Mouse (Mus musculus) heart, adult 18-20 months (tissue): ENCODE measurements around the gene Pip4k2a. TPM values are rescaled to one million over a fixed set of nuclear protein-coding genes. Genes with fewer than 3 reads are reported as not detected.
"Not testable (repeated sequence)": the region's sequence is repeated elsewhere in the genome, so short reads cannot be mapped to it uniquely, and the experiment has no call there.

Experiments
- DNase-seq, 2 experiments: peaks; one replicate each; pipeline ENCODE4 v3.0.0; 2021 to 2022; ENCODE audit warnings: mixed read lengths in 1 of 2
- long read RNA-seq, 2 experiments: library from polyadenylated mRNA; stranded (forward); transcript quantifications; one replicate each; pipeline ENCODE4 v2.0.0; 2021
- total RNA-seq, 2 experiments: library from RNA; stranded (reverse); gene quantifications; 2 replicates each; pipeline ENCODE4 v1.2.3; 2021

Pip4k2a gene
- 1 to 10 TPM; 6.3 to 7.7 TPM for total RNA-seq
- long read RNA-seq, experiment 1, partial matches to known transcripts = 0 of 1 reads
- long read RNA-seq, experiment 1, other reads (novel, unspliced or antisense) = 0 of 1 reads
- long read RNA-seq, experiment 2, partial matches to known transcripts = 1 of 5 reads
- long read RNA-seq, experiment 2, other reads (novel, unspliced or antisense) = 0 of 5 reads

- DNase-seq = peak; percentile 93 to 96
Measured at GRCm38 (mm10) chr2:18998054-18998478, at the start of gene Pip4k2a, which contains the start of gene 4930426L09Rik. Pip4k2a (minus strand) TSS chr2:18998126. 4930426L09Rik (plus strand) TSS chr2:18998343.

- peak; percentile 38 to 40 for DNase-seq
Measured at GRCm38 (mm10) chr2:19037907-19038570, 40.1 kb upstream of the Pip4k2a start.

GRCm38 (mm10) chr2:19037430-19037829, 39.5 kb upstream of the Pip4k2a start:
- DNase-seq = peak; percentile 20 to 47

- no peak for DNase-seq
Measured at GRCm38 (mm10) chr2:19024807-19025206, 26.9 kb upstream of the Pip4k2a start.

- no peak for DNase-seq
Measured at GRCm38 (mm10) chr2:19018034-19018433, 20.1 kb upstream of the Pip4k2a start.

GRCm38 (mm10) chr2:19016839-19017238, 18.9 kb upstream of the Pip4k2a start:
- DNase-seq = no peak

GRCm38 (mm10) chr2:19016348-19016747, 18.4 kb upstream of the Pip4k2a start:
- no peak for DNase-seq

GRCm38 (mm10) chr2:19011443-19011842, 13.5 kb upstream of the Pip4k2a start:
- DNase-seq = no peak

- not testable (repeated sequence) for DNase-seq
Measured at GRCm38 (mm10) chr2:19010541-19010940, 12.6 kb upstream of the Pip4k2a start.

GRCm38 (mm10) chr2:19007580-19007979, 9.7 kb upstream of the Pip4k2a start:
- DNase-seq = no peak

- DNase-seq = peak in 1 of 2 experiments; percentile 21
Measured at GRCm38 (mm10) chr2:19006124-19006523, 8.2 kb upstream of the Pip4k2a start.

GRCm38 (mm10) chr2:19004801-19005200, 6.9 kb upstream of the Pip4k2a start:
- peak; percentile 24 to 75 for DNase-seq

- no peak for DNase-seq
Measured at GRCm38 (mm10) chr2:18999395-18999794, 1.5 kb upstream of the Pip4k2a start.

- DNase-seq = peak; percentile 61 to 74
Measured at GRCm38 (mm10) chr2:18997387-18997971, 447 bp downstream of the Pip4k2a start.

GRCm38 (mm10) chr2:18996451-18997211, 1.3 kb downstream of the Pip4k2a start:
- DNase-seq = peak; percentile 40 to 54

GRCm38 (mm10) chr2:18992512-18993510, 5.1 kb downstream of the Pip4k2a start:
- peak in 1 of 2 experiments; percentile 15 for DNase-seq

GRCm38 (mm10) chr2:18988885-18989284, 9.0 kb downstream of the Pip4k2a start:
- DNase-seq = peak in 1 of 2 experiments; percentile 20

- DNase-seq = no peak
Measured at GRCm38 (mm10) chr2:18985506-18985905, 12.4 kb downstream of the Pip4k2a start.

GRCm38 (mm10) chr2:18984095-18984847, 13.7 kb downstream of the Pip4k2a start:
- peak; percentile 29 to 78 for DNase-seq

- DNase-seq = no peak
Measured at GRCm38 (mm10) chr2:18983546-18983945, 14.4 kb downstream of the Pip4k2a start.
